Comparison of ENCODE assay signal across 14 mouse cellular contexts in genomic region chr7:29302641-29303040, GRCm38 (mm10). TPM values are rescaled to one million over a fixed set of nuclear protein-coding genes. Genes with fewer than 3 reads are reported as not detected.
"Had no signal": no experiment of that assay in that cellular context is flagged by ENCODE, and none has a peak within 500 bp of the region (broad histone marks: within the 10 kb centered on the region; RNA-seq: fewer than 3 reads in every experiment).

No protein-coding gene starts in this region.

- DNase-seq: cerebellum, adult 9-10 months; cerebellum, postnatal 25 days; cerebellum, postnatal 36 days; embryo, embryonic 11 days; forebrain, postnatal 0 days; gastrocnemius, adult 2 months; gastrocnemius, postnatal 10 days; gastrocnemius, postnatal 14 days; gastrocnemius, postnatal 25 days; gastrocnemius, postnatal 36 days; heart, adult 18-20 months; heart, adult 2 months had no signal

RNA-seq across cellular contexts. Expression of gene Dpf1, which starts 1.1 kb away (rescaled TPM):
- total RNA-seq: granulocyte monocyte progenitor cell, adult 5-6 weeks had no signal

RNA-seq across cellular contexts. Expression of gene Ppp1r14a, which starts 13.5 kb away (rescaled TPM):
- total RNA-seq: common myeloid progenitor, adult 5-6 weeks; granulocyte monocyte progenitor cell, adult 5-6 weeks had no signal

RNA-seq across cellular contexts. Expression of gene 2200002D01Rik, which starts 54.4 kb away (rescaled TPM):
- total RNA-seq: forebrain, postnatal 0 days; granulocyte monocyte progenitor cell, adult 5-6 weeks had no signal
